Mouse (Mus musculus) forebrain, embryonic 15.5 days (tissue): ENCODE data around the gene Ralbp1. TPM values are rescaled to one million over a fixed set of nuclear protein-coding genes. Genes with fewer than 3 reads are reported as not detected.

Experiments
- ATAC-seq: fragments of 200-750 bp; cut with Nextera tagmentation; replicated peaks from 2 replicates; pipeline ENCODE4 v1.8.0; 2017; ENCODE audit warnings: mild to moderate bottlenecking, moderate TSS enrichment, moderate library complexity
- H3K27ac ChIP-seq: fragments of 300-500 bp; sonication (generic); replicated peaks from 2 replicates; pipeline ENCODE4 v1.5.1; 2015; ENCODE audit warnings: mild to moderate bottlenecking, inconsistent platforms
- H3K27me3 ChIP-seq: fragments of 300-500 bp; sonication (generic); 2 replicates; pipeline ENCODE4 v1.6.1; 2015; ENCODE audit warnings: inconsistent platforms
- H3K36me3 ChIP-seq: fragments of 300-500 bp; sonication (generic); 2 replicates; pipeline ENCODE4 v1.6.1; 2015; ENCODE audit warnings: mild to moderate bottlenecking, inconsistent platforms
- H3K4me1 ChIP-seq: fragments of 300-500 bp; sonication (generic); 2 replicates; pipeline ENCODE4 v1.6.1; 2015; ENCODE audit warnings: inconsistent platforms
- H3K4me2 ChIP-seq: fragments of 300-500 bp; sonication (generic); replicated peaks from 2 replicates; pipeline ENCODE4 v1.6.1; 2015; ENCODE audit warnings: mild to moderate bottlenecking, inconsistent platforms
- H3K4me3 ChIP-seq: fragments of 300-500 bp; sonication (generic); 2 replicates; pipeline ENCODE4 v1.5.1; 2015; ENCODE audit warnings: mild to moderate bottlenecking, inconsistent platforms
- H3K9ac ChIP-seq: fragments of 300-500 bp; sonication (generic); replicated peaks from 2 replicates; pipeline ENCODE4 v1.6.1; 2015; ENCODE audit warnings: mild to moderate bottlenecking, inconsistent platforms
- H3K9me3 ChIP-seq: fragments of 300-500 bp; sonication (generic); 2 replicates; pipeline ENCODE4 v1.6.1; 2016; ENCODE audit warnings: inconsistent platforms
- WGBS: fragments of 180-500 bp; shearing (Covaris S2); methylation state at CpG from one replicate; pipeline ENCODE4 v1.1.7; 2015; ENCODE audit warnings: mixed read lengths; 5-methylcytosine and 5-hydroxymethylcytosine counted together
- polyA plus RNA-seq: library from polyadenylated mRNA; unstranded; fragments of >200 nt; fragmentation: Nextera tagmentation; extraction: Ambion mirVana; gene quantifications from 2 replicates; pipeline ENCODE4 v1.2.1, GENCODE M21; 2015

Ralbp1 gene
- polyA plus RNA-seq, 1 experiment from 2014 or later: 57.5 TPM

DNA sequence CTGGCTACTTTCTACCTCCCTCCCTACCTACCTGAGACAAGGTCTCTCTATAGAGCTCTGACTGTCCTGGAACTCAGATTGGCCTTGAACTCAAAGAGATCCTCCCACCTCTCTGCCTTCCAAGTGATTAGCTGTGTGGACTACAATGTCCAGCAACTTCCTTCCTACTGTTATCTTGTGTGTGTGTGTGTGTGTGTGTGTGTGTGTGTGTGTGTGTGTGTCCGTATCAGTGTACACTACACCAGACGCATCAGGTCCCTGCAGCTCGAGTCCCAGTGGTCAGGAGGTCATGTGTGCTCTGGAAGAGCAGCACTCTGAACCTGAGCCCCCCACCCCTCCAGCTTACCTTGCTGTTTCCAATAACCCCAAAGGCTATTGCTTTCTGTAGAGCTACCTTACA is 19.4 kb downstream of the Ralbp1 start:
- no peaks in the 10 kb centered on the region for H3K9me3 ChIP-seq
- 73% methylated on average over 3 of the region's 3 CpGs for WGBS
- H3K27me3 ChIP-seq: no peaks in the 10 kb centered on the region
- no peaks in the 10 kb centered on the region; the same call in 1 of the 2 replicates for H3K36me3 ChIP-seq
- H3K4me3 ChIP-seq: no peak overlapping the region
- ATAC-seq: no peak
- 0 out of 2 replicates have a peak, but pooled peaks cover 6% of the 10 kb centered on the region for H3K4me1 ChIP-seq
- H3K4me2 ChIP-seq: no peak overlapping the region
- no peak overlapping the region for H3K9ac ChIP-seq
- H3K27ac ChIP-seq: no peak overlapping the region

- Histone ChIP-seq H3K9me3 (no peaks in the 10 kb centered on the region), H3K4me1 (0 out of 2 replicates have a peak, but pooled peaks cover 6% of the 10 kb centered on the region), H3K4me2 (no peak overlapping the region), H3K9ac (no peak overlapping the region), H3K4me3 (no peak overlapping the region), H3K27ac (no peak overlapping the region), H3K27me3 (no peaks in the 10 kb centered on the region), H3K36me3 (peaks cover 3% of the 10 kb centered on the region)
- ATAC-seq: no peak
Measured at GRCm38 (mm10) chr17:65865265-65865664, 20.3 kb downstream of the Ralbp1 start.

GRCm38 (mm10) chr17:65864742-65865141 is 20.9 kb downstream of the Ralbp1 start:
- Histone ChIP-seq H3K4me1 (0 out of 2 replicates have a peak, but pooled peaks cover 6% of the 10 kb centered on the region), H3K9ac (no peak overlapping the region), H3K27me3 (no peaks in the 10 kb centered on the region), H3K4me2 (no peak overlapping the region), H3K36me3 (peaks cover 3% of the 10 kb centered on the region), H3K4me3 (no peak overlapping the region), H3K9me3 (no peaks in the 10 kb centered on the region), H3K27ac (no peak overlapping the region)
- 35% methylated on average over 4 of the region's 4 CpGs for WGBS
- ATAC-seq: peak; percentile 52; the same call in 1 of the 2 replicates

DNA sequence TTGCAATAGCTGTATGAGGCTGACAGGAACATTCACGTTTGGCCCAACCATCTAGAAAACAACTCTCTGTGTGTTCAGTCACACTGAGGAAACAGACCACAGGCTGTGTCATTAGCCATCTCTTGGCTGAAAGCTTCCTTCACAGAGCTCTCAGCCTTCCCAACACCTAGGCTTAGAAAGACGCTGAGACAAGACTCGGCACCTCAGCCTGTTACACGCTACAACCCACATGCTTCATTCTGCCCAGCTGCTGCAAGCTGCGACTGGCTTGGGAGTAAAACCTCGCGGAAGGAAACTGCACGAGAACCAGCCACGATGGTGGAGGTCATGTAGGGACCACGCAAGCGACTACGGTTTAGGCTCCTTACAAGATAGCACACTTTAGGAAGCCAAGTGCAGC is 21.8 kb downstream of the Ralbp1 start:
- Histone ChIP-seq H3K27ac (no peak overlapping the region), H3K4me3 (no peak overlapping the region), H3K9me3 (no peaks in the 10 kb centered on the region), H3K4me2 (no peak overlapping the region), H3K4me1 (0 out of 2 replicates have a peak, but pooled peaks cover 6% of the 10 kb centered on the region), H3K27me3 (no peaks in the 10 kb centered on the region), H3K36me3 (peaks cover 3% of the 10 kb centered on the region), H3K9ac (no peak overlapping the region)
- 95% methylated on average over 12 of the region's 12 CpGs for WGBS
- no peak for ATAC-seq

- ATAC-seq: no peak
- Histone ChIP-seq H3K27me3 (no peaks in the 10 kb centered on the region), H3K4me3 (no peak overlapping the region), H3K27ac (no peak overlapping the region), H3K36me3 (peaks cover 10% of the 10 kb centered on the region), H3K4me2 (no peak overlapping the region), H3K9me3 (no peaks in the 10 kb centered on the region), H3K4me1 (0 out of 2 replicates have a peak, but pooled peaks cover 6% of the 10 kb centered on the region), H3K9ac (no peak overlapping the region)
- WGBS: 54% methylated on average over 4 of the region's 4 CpGs
Measured at GRCm38 (mm10) chr17:65862579-65862978, 23.0 kb downstream of the Ralbp1 start.

DNA sequence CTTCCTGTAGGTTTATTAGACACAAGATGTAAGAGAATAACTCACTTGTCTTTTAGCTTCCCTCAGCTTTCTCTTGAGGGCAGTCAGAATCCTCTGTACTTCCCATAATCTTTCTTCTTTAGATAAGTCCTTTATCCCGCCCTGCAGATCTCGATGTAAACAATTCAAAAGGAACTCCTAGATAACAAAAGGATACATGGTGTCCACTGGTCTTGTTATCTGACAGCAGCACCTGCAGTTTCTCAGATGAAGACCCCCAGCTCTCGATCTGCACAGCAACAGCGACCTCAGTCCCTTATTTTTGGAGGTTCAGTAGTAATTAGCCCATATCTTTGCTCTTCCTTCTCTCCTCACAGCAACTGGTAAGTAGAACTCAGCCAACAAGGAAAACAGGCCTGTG is 28.0 kb downstream of the Ralbp1 start:
- 85% methylated on average over 4 of the region's 4 CpGs for WGBS
- H3K36me3 ChIP-seq: peaks cover 21% of the 10 kb centered on the region
- no peaks in the 10 kb centered on the region for H3K27me3 ChIP-seq
- H3K4me2 ChIP-seq: no peak overlapping the region
- no peak overlapping the region for H3K4me3 ChIP-seq
- no peak overlapping the region for H3K9ac ChIP-seq
- no peak for ATAC-seq
- no peaks in the 10 kb centered on the region for H3K9me3 ChIP-seq
- H3K27ac ChIP-seq: no peak overlapping the region
- H3K4me1 ChIP-seq: no peaks in the 10 kb centered on the region

- no peaks in the 10 kb centered on the region for H3K4me1 ChIP-seq
- peaks cover 49% of the 10 kb centered on the region for H3K36me3 ChIP-seq
- no peak for ATAC-seq
- H3K27ac ChIP-seq: no peak overlapping the region
- H3K9me3 ChIP-seq: no peaks in the 10 kb centered on the region
- no peaks in the 10 kb centered on the region for H3K27me3 ChIP-seq
- no peak overlapping the region for H3K9ac ChIP-seq
- H3K4me3 ChIP-seq: no peak overlapping the region
- WGBS: 94% methylated on average over 4 of the region's 4 CpGs
- H3K4me2 ChIP-seq: no peak overlapping the region
Measured at GRCm38 (mm10) chr17:65854006-65854405, 31.6 kb downstream of the Ralbp1 start.

DNA sequence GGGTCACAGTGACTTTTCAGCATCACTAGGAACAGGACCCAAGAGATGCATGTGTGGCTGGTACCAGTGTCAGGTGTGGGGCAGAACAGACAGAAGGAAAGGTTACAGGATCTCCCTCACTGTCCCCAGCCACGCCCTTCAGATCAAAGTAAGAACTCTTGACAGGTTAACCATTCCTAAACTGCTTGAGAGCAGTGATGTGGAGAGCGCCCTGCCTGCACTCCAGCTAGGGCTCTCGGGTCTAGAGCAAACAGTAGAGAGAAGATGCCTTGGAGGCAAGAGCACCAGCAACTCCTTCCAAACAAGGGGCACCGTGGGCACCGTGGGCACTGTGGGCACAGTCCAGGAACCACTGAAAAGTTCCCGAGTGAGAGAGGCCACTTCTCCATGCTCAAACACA is 32.3 kb downstream of the Ralbp1 start:
- H3K4me2 ChIP-seq: no peak overlapping the region
- no peaks in the 10 kb centered on the region for H3K4me1 ChIP-seq
- no peak for ATAC-seq
- no peaks in the 10 kb centered on the region for H3K27me3 ChIP-seq
- no peak overlapping the region for H3K27ac ChIP-seq
- no peaks in the 10 kb centered on the region for H3K9me3 ChIP-seq
- H3K36me3 ChIP-seq: peaks cover 50% of the 10 kb centered on the region
- WGBS: 93% methylated on average over 6 of the region's 6 CpGs
- no peak overlapping the region for H3K9ac ChIP-seq
- H3K4me3 ChIP-seq: no peak overlapping the region

DNA sequence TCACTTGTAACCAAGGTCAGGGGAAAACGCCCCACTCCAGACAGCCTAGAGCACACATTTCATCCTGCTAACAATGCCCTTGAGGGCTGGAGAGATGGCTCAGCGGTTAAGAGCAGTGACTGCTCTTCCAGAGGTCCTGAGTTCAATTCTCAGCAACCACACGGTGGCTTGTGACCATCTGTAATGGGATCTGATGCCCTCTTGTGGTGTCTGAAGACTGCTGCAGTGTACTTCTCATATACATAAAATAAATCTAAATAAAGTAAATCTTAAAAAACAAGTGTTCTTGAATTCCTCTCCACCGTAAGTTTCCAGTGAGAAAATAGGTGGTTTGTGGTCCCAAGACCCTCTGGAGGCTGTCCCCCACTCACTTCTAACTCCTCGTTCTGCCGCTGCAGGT is 33.8 kb downstream of the Ralbp1 start:
- H3K9me3 ChIP-seq: no peaks in the 10 kb centered on the region
- peaks cover 42% of the 10 kb centered on the region for H3K36me3 ChIP-seq
- no peak for ATAC-seq

DNA sequence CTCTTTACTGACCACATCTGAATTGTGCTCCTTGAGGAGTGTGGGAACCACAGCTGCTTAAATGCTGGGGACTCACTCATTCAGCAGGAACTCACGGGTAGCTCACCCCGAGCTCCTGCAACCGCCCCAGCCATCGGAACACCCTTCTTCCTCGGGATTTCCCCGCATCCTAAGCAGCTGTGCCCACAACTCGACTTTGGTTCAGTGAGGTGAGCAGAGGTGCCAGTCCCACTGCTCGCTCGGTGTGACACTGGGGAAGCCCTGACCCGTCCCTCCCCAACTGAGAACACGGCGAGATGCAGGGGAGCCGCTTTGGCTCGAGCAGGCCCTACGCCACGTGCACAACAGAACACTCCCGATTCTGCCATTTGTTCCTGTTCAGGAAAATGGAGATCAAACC is 35.1 kb downstream of the Ralbp1 start:
- Histone ChIP-seq H3K9me3 (no peaks in the 10 kb centered on the region), H3K4me2 (no peak overlapping the region), H3K4me3 (no peak overlapping the region), H3K27me3 (no peaks in the 10 kb centered on the region), H3K9ac (no peak overlapping the region), H3K27ac (no peak overlapping the region), H3K4me1 (peaks cover 4% of the 10 kb centered on the region; the same call in 1 of the 2 replicates), H3K36me3 (peaks cover 41% of the 10 kb centered on the region)
- no peak for ATAC-seq
- 92% methylated on average over 17 of the region's 17 CpGs for WGBS

More for the DNA sequence above, 33.8 kb downstream of the Ralbp1 start:
- H3K4me2 ChIP-seq: no peak overlapping the region
- no peaks in the 10 kb centered on the region for H3K27me3 ChIP-seq
- H3K4me1 ChIP-seq: peaks cover 4% of the 10 kb centered on the region; the same call in 1 of the 2 replicates
- H3K4me3 ChIP-seq: no peak overlapping the region
- WGBS: 90% methylated on average over 6 of the region's 6 CpGs
- H3K9ac ChIP-seq: no peak overlapping the region
- no peak overlapping the region for H3K27ac ChIP-seq

- Histone ChIP-seq H3K4me2 (no peak overlapping the region), H3K27me3 (no peaks in the 10 kb centered on the region), H3K9ac (no peak overlapping the region), H3K4me1 (peaks cover 4% of the 10 kb centered on the region; the same call in 1 of the 2 replicates), H3K4me3 (no peak overlapping the region), H3K36me3 (peaks cover 40% of the 10 kb centered on the region), H3K27ac (peak overlapping the region; percentile 7; the same call in 1 of the 2 replicates), H3K9me3 (no peaks in the 10 kb centered on the region)
- 62% methylated on average over 11 of the region's 11 CpGs for WGBS
- ATAC-seq: 0 out of 2 replicates have a peak, but pooled peaks have one; percentile 36
Measured at GRCm38 (mm10) chr17:65847694-65848449, 37.7 kb downstream of the Ralbp1 start.

DNA sequence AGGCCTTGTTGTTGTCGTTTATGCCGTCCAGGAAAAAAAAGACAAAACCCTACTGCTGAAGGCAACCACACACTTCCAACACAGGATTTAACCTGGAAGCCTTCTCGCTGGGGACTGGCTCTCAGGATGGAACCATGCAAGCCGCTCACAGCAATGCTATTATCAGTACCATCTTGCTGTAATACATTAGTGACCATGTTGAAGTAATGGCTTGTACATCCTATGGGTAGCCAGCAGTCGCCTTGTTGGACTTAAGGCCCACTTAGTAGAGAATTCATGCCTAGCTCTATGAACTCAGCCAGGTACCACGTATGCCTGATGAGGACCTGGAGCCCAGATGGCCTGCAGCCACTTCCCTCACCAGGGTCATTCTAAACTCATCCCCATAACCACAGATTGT is 40.2 kb downstream of the Ralbp1 start:
- Histone ChIP-seq H3K27me3 (no peaks in the 10 kb centered on the region), H3K4me3 (no peak overlapping the region), H3K27ac (no peak overlapping the region), H3K9ac (no peak overlapping the region), H3K4me2 (no peak overlapping the region), H3K9me3 (no peaks in the 10 kb centered on the region), H3K4me1 (peaks cover 4% of the 10 kb centered on the region; the same call in 1 of the 2 replicates), H3K36me3 (peaks cover 41% of the 10 kb centered on the region)
- ATAC-seq: no peak
- WGBS: 97% methylated on average over 6 of the region's 6 CpGs
